Mouse (Mus musculus) lung, adult 10 weeks (tissue): ENCODE results near the gene Magee2. TPM values are rescaled to one million over a fixed set of nuclear protein-coding genes. Genes with fewer than 3 reads are reported as not detected.

Source experiments
- polyA plus RNA-seq: library from polyadenylated mRNA; stranded (reverse); fragments of 350-450 nt; fragmentation: Illumina TruSeq; extraction: RNeasy Lipid Tissue Mini Kit (QIAGEN cat#74804); gene quantifications from one replicate; pipeline ENCODE4 v1.2.3, GENCODE M21; 2014; ENCODE audit warnings: low read depth, low replicate concordance; ENCODE audit not compliant: insufficient read depth

The Magee2 gene
- not detected for polyA plus RNA-seq

GRCm38 (mm10) chrX:104856751-104857341 lies at the start of gene Magee2:
Gene Magee2 (minus strand): TSS chrX:104857267.

Other genes starting within 250 kb of the Magee2 start
- gene Zdhhc15, start 186.2 kb downstream of the Magee2 start, polyA plus RNA-seq: 0.68 TPM
- gene Pbdc1, start 222.5 kb upstream of the Magee2 start, polyA plus RNA-seq: 15.1 TPM